In genomic region chr12:8365336-8365735, GRCm38 (mm10) we compare ENCODE assay signal across 10 mouse cellular contexts. TPM values are rescaled to one million over a fixed set of nuclear protein-coding genes. Genes with fewer than 3 reads are reported as not detected.
DNase-seq lines count a peak whose midpoint lies in the region; ATAC-seq and TF ChIP-seq lines count a peak whose summit lies in the region.
"Had no signal": no experiment of that assay in that cellular context is flagged by ENCODE, and none has a peak within 500 bp of the region (broad histone marks: within the 10 kb centered on the region; RNA-seq: fewer than 3 reads in every experiment).

No protein-coding gene starts in this region.

- no peak overlapping the region for H3K4me2 ChIP-seq in hindbrain, embryonic 12.5 days (replicated peaks)

- peaks cover 33% of the 10 kb centered on the region for H3K4me1 ChIP-seq in hindbrain, embryonic 10.5 days (replicated peaks)
- peaks cover 17% of the 10 kb centered on the region for H3K4me1 ChIP-seq in hindbrain, embryonic 12.5 days
- H3K4me1 ChIP-seq in thymus, adult 2 months (replicated peaks; ENCODE audit: control insufficient read depth, insufficient read depth, low read length), result no peaks in the 10 kb centered on the region

- no peak overlapping the region for H3K4me3 ChIP-seq in hindbrain, embryonic 10.5 days
- no peak overlapping the region for H3K4me3 ChIP-seq in hindbrain, embryonic 12.5 days
- H3K4me3 ChIP-seq in thymus, adult 2 months (ENCODE audit: control insufficient read depth, insufficient read depth, low read length), result no peak overlapping the region
- H3K4me3 ChIP-seq: erythroblast, embryonic 14.5 days had no signal

- H3K27me3 ChIP-seq in hindbrain, embryonic 10.5 days (ENCODE audit: insufficient read depth, poor library complexity, severe bottlenecking), result peaks cover 11% of the 10 kb centered on the region; the same call in 1 of the 2 replicates
- no peaks in the 10 kb centered on the region for H3K27me3 ChIP-seq in hindbrain, embryonic 12.5 days
- H3K27me3 ChIP-seq in thymus, adult 2 months (ENCODE audit: control insufficient read depth, insufficient read depth, low read length), result no peaks in the 10 kb centered on the region

- no peak for TF ChIP-seq CTCF in thymus, adult 2 months (IDR thresholded peaks at IDR 0.05; ENCODE audit: borderline replicate concordance, control insufficient read depth, extremely low read depth, insufficient read depth, low read length, poor library complexity)

- no peak for DNase-seq in hindbrain, embryonic 10.5 days (ENCODE audit: low spot score)
- peak; percentile 81 for DNase-seq in adrenal gland, postnatal 10 days
- peak; percentile 48 to 59 for DNase-seq in kidney, adult 8-10 months
- DNase-seq in lung, postnatal 36 days, result peak; percentile 75
- DNase-seq in thymus, adult 2 months, result no peak
- no peak for DNase-seq in left cerebral cortex, adult 11 months (ENCODE audit: low spot score)
- DNase-seq: thymus, postnatal 25 days had no signal

- WGBS in hindbrain, embryonic 10.5 days, result 43% methylated on average over 7 of the region's 7 CpGs
- WGBS in hindbrain, embryonic 12.5 days, result 53% methylated on average over 7 of the region's 7 CpGs
- WGBS in thymus, adult 2 months, result 96% methylated on average over 7 of the region's 7 CpGs

- no peak for ATAC-seq in hindbrain, embryonic 12.5 days (ENCODE audit: low FRiP score)

- no peak for TF ChIP-seq POLR2A in thymus, adult 2 months (IDR thresholded peaks at IDR 0.05; ENCODE audit: control insufficient read depth, extremely low read depth, insufficient read depth, low read length, poor library complexity)

- no peak overlapping the region for H3K9ac ChIP-seq in hindbrain, embryonic 12.5 days

- H3K36me3 ChIP-seq in hindbrain, embryonic 10.5 days, result no peaks in the 10 kb centered on the region
- H3K36me3 ChIP-seq in hindbrain, embryonic 12.5 days, result no peaks in the 10 kb centered on the region
- H3K36me3 ChIP-seq in thymus, adult 2 months (ENCODE audit: control insufficient read depth, insufficient read depth, low read length), result no peaks in the 10 kb centered on the region
- H3K36me3 ChIP-seq: G1E had no signal

- H3K9me3 ChIP-seq in hindbrain, embryonic 10.5 days, result no peaks in the 10 kb centered on the region
- no peaks in the 10 kb centered on the region for H3K9me3 ChIP-seq in hindbrain, embryonic 12.5 days (replicated peaks)
- H3K9me3 ChIP-seq: G1E had no signal

- peak overlapping the region; percentile 84 for H3K27ac ChIP-seq in hindbrain, embryonic 10.5 days
- no peak overlapping the region for H3K27ac ChIP-seq in hindbrain, embryonic 12.5 days
- no peak overlapping the region for H3K27ac ChIP-seq in thymus, adult 2 months (ENCODE audit: control insufficient read depth, insufficient read depth, low read length)

RNA-seq across cellular contexts. Expression of gene Hs1bp3, which starts 52.1 kb away (rescaled TPM):
- 14.2 and 16.7 TPM in 2 replicates for polyA plus RNA-seq in hindbrain, embryonic 10.5 days (2016; fragmentation: Nextera tagmentation; extraction: Ambion mirVana)
- 13.2 and 14.6 TPM in 2 replicates for polyA plus RNA-seq in hindbrain, embryonic 12.5 days (2016; fragmentation: Nextera tagmentation; extraction: Ambion mirVana)
- total RNA-seq in adrenal gland, postnatal 10 days (2021), result 10 to 100 TPM; 11.0 to 16.9 TPM
- 12.4 and 14.3 TPM in 2 replicates for polyA plus RNA-seq in thymus, adult 2 months (2012; rRNA removed)

Comparison
In these comparisons a context has a peak if more than half of its experiments do, and no peak if none do; other contexts are left out.
1. DNase-seq: peak in adrenal gland, postnatal 10 days (single experiment), kidney, adult 8-10 months (2 of 2) and lung, postnatal 36 days (single experiment); none in hindbrain, embryonic 10.5 days (single experiment), thymus, adult 2 months (single experiment) and left cerebral cortex, adult 11 months (single experiment).